Mouse (Mus musculus) forebrain, embryonic 15.5 days (tissue): ENCODE measurements around the gene Zfp451. TPM values are rescaled to one million over a fixed set of nuclear protein-coding genes. Genes with fewer than 3 reads are reported as not detected.

Source experiments
- polyA plus RNA-seq: library from polyadenylated mRNA; unstranded; fragments of >200 nt; fragmentation: Nextera tagmentation; extraction: Ambion mirVana; gene quantifications from 2 replicates; pipeline ENCODE4 v1.2.1, GENCODE M21; 2015

Gene Zfp451
- polyA plus RNA-seq, 1 experiment from 2014 or later: 47.0 TPM

Other genes with a start within 250 kb of the Zfp451 start
- 33.5 and 35.0 TPM in 2 replicates for gene Prim2, start 144.8 kb downstream of the Zfp451 start, polyA plus RNA-seq
- gene Rab23, start 94.7 kb downstream of the Zfp451 start, polyA plus RNA-seq: 35.3 and 36.3 TPM in 2 replicates
- 23.7 and 25.0 TPM in 2 replicates for gene Bag2, start 56.8 kb downstream of the Zfp451 start, polyA plus RNA-seq
- 42.8 and 47.1 TPM in 2 replicates for gene Bend6, start 93.2 kb upstream of the Zfp451 start, polyA plus RNA-seq
- gene Dst, start 93.6 kb upstream of the Zfp451 start, polyA plus RNA-seq: 34.8 and 35.2 TPM in 2 replicates